Mouse (Mus musculus) embryo, embryonic 11.5 days (tissue): ENCODE data around the gene Map10.

ENCODE experiments used
- DNase-seq: peaks from one replicate; pipeline ENCODE4 v3.0.0-alpha.2; 2012; ENCODE audit warnings: low read depth, low spot score

The Map10 gene

DNA sequence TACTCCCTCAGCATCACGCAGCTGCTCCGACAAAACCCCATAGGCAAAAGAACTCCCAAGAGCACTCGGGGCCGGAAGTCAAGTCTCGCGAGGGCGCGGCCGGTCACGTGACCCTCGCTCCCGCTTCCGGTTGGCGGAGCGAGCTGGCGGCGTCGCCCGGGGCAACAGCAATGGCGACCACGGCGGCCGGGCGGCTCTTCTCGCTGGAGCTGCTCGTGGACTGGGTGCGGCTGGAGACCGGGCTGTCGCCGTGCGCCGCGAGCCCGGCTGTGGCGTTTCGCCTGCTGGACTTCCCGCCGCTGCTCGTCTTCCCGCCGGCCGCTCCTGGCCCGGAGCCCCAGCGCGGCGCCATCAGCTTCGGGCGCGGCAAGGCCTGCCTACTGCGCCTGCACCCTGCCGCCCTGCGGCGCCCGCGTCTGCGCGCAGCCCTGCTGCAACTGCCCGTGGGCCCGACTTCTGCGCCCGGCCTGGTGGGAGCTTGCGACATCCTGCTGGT lies at the start of gene Map10:
Map10 (plus strand) TSS at position 119 of the 496 bp plus-strand sequence.
- DNase-seq, result peak; percentile 80

DNA sequence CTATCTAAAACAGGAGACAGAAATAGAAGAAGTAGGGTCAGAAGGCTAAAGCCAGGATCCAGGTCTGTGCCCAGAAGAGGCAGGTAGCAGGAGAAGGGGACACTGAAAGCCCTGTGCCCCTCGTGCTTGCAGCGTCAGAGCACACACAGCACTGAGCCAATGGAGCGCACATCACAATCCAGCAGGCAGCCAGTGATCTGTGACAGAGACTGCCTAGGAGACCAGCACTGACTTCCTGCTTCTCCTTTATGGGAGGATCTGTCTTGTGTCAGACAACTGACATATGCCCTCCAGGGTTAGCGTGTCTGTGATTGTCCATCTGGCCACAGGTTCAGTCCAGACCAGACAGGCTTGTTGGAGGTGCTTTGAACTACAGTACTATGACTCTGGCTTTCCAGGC lies 49.3 kb upstream of the Map10 start:
- no peak for DNase-seq

DNA sequence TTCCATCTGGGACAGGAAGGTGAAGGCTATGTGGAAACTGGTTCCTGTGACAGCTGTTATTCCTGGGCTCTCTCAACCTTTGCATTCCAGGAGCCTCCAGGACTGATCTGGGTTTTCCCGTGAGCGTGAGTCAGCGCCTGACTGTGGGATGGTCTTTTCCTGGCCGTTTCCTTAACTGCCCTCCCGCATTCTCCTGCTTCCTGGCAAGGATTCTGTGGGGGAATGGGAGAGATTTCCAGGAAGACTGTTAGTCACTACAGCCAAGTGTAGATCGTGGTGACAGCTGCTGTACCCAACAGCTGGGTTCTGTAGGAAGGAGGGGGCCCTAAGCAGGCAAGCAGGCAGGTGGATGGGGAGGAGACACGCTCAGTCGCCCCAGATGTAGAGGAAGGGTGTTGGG lies 45.3 kb upstream of the Map10 start:
- DNase-seq, result no peak

DNA sequence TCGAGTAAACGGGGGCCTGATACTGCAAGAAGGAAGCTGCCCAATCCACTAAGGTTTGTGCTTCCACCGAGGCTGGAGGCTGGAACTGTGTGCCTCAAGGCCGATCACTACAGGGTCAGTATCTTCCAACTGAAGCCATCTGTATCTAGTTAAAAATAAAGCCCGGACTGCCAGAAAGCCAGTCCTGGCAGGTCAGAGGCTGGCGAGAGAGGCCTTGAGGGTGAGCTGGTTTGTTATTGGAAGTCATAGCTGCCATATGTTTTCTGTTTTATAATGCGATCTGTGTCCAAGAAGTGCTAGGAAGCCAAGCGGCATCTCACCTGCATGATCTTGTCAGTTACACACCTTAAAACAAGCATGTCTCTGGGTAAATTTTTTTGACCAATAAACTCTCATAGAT lies 43.2 kb upstream of the Map10 start:
- DNase-seq, result no peak

GRCm38 (mm10) chr8:125628834-125629233 lies 40.8 kb upstream of the Map10 start:
- DNase-seq, result no peak

DNA sequence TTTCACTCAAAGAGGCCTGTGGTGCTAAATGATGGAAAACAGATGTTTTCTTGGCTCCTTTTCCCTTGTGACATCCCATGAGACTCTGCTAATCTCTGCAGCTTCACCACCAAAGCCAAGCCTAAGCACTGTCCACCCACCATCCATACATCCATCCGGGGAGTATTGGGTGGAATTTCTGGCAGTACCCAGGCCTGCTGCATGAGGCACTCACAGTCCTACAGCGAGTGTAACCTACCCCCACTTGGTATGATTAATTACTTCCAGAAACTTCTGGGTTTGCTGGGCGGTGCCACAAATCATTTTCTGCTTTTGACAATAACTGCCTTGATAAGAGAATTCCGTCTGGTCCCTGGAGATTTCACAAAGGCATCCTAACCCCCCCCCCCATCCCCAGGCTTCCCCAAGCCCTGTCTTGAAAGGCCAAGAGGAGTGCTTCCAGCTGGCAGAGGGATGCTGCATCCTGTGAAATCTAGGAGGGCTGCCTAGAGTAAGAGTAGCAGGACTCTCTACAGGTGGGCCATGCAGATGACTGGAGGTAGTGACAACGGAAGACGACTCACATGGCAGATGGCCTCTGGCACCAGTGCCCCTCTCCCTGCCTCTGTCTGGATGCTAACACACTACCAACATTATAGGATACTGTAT lies 31.1 kb upstream of the Map10 start:
- DNase-seq, result no peak

DNA sequence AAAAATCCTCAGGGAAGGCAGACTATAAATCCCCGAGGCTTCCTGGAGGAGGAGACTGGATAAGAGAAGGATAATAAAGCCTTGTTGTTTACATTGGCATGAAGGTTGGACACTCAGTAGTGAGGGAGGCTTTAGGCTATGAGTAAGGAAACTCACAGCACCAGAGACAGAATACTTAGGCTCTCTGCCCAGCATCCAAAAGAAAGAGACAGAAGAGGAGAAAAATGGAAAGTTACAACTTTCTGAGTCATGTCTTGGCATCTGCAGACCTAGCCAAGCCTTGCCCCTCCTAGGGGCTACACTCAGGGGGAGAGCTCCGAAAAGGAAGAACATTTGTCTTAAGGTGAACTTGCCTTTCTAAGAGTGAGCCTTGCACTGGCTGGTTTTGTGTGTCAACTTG lies 30.0 kb upstream of the Map10 start:
- DNase-seq, result no peak

DNA sequence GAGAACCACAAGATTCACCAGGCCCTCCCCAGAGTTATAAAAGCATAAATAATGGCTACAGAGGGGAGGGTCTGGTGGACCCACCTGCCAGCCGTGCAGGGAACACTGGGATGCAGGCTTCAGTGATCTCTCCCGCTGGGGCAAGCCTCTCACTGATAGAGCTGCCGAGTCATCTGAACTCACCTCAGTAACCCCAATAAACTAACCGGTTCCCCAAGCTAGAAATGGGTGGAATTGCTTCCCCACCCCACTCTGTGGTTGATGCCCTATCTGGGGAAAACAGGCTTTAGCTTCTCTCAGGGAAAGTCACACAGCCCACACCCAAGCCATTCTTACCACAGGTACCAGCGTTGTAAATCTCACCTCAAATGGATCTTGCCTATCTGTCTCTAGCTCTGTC lies 28.9 kb upstream of the Map10 start:
- DNase-seq, result no peak

- no peak for DNase-seq
Measured at GRCm38 (mm10) chr8:125641808-125642207, 27.8 kb upstream of the Map10 start.

DNA sequence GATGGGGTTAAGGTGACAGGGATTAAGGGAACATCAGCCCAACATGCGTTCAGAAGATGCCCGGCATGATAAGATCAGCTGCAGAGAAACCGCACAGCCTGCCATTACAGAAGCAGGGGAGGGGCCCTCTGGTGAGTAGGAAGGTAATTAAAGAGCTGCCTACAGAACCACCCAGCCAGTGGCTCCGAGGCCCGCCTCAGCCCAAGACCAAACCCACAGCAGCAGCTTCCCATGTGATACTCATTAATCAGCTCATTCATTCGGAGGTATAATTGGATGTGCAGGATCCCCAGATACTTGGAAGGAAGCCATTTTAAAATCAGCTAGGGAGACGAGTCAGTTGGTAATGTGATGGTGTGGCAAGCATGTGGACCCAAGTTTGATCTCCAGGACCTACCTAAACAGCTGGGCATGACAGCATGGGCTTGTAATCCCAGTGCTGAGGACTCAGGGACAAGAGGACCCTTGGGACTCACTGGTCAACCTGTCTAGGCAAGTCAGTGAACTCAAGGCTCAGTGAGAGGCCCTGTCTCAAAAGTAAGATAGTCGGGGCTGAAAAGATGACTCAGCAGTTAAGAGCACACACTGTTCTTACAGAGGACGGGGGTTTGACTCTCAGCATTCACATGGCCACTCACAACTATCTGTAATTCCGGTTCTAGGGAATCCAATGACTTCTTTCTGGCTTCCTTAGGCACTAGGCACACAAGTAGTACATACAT lies 23.7 kb upstream of the Map10 start:
- no peak for DNase-seq

DNA sequence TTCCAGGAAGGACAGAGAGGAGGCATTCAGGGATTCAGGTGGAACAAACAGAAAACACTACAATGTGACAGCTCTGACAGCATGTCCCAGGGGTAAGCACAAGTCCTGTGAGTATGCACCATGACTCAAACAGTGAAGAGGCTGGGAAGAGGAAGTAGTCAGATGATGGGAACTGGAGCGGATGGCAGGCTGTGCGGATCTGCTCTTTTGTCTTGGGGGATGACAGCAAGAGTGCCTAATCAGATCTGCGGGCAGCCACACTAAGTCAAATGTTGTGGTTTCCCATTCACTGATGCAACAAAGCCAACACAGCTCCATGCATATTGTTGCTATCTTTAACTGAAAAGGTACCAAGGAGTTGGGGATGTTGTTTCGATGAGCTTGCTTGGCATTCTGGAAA lies 20.2 kb upstream of the Map10 start:
- DNase-seq, result no peak

- no peak for DNase-seq
Measured at GRCm38 (mm10) chr8:125654821-125655220, 14.8 kb upstream of the Map10 start.

DNA sequence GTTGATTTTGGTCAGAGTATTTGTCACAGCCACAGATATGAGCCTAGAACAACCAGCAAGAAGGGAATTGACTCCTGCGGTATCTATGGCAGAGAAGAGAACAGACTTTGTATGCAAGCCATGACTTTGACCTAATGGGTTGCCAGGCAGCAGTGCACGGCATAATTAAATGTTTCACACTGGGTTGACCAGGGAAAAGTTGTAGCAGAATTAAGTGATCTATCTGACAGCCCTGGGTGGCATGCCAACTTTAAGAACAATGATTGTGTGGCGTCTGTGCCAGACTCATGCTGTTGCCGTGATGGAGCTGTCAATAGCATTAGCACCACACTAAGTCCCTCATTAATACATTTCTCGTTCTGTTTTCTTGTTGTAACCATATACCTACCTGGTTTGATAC lies 11.1 kb upstream of the Map10 start:
- no peak for DNase-seq

GRCm38 (mm10) chr8:125658926-125659325 lies 10.7 kb upstream of the Map10 start:
- DNase-seq, result no peak

DNA sequence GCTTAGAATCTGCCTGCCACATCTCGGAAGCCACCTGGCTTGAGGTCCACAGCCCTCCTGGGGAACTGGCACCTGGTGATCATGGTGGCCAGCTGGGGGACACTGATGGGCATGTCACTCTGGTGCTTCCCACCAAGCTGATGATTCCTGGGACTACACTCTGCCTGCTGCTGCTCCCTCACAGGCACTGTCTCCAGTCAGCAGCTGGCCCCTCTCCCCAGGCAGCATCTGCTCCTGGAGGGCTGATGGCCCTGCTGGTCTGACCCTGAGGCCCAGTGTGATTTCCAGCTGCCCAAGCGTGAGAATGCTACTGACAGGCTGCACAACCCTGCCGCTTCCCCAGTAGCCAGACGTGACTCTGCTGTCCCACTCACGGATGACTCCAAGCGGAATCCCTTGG lies 9.2 kb upstream of the Map10 start:
- no peak for DNase-seq

DNA sequence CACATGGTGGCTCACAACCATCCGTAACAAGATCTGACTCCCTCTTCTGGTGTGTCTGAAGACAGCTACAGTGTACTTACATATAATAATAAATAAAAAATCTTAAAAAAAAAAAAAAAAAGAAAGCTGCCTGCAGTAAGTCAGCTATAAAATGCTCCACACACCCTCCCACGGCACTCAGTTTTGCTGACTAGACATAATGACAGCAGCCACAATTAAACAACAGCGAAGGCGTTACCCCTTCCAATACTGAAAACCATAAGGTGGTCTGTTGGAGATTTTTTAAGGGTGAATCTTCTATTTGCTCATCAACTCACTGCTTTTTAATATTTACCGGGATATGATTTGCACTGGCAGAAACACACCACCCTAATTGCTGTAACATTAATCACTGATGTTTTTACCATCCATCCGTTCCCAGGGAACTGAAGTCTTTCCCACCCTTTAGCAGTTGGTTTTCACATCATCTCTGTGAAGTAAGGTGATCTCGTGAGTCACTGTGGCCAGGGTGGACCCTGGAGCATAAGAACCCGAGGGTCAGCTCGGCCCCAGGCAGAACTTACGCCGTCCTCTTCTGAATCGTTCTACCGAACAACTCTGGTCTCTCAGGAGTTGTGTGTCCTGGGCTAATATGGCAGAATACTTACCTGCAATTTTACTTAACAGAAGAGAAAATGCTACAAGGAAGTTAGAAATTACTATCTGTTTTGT lies 7.5 kb upstream of the Map10 start:
- no peak for DNase-seq

DNA sequence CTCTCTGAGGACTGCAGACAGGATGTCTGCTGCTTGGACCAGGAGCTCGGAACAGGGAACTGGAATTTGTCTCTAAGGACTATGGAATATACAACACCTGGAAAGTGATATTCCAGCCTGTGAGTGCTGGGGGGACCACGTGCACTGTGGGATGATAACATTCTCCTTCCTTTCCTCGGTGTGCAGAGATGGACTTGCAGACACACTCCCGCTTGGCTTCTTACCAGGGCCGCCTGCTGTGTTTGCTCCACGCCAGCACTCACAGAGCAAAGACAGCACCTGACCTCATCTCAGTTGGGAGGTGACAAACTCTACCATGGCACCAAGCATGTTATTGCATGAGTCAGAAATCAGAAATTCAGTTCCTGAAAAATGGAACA lies 7.0 kb upstream of the Map10 start:
- DNase-seq, result no peak

GRCm38 (mm10) chr8:125665183-125665875 lies 4.3 kb upstream of the Map10 start:
- DNase-seq, result no peak

DNA sequence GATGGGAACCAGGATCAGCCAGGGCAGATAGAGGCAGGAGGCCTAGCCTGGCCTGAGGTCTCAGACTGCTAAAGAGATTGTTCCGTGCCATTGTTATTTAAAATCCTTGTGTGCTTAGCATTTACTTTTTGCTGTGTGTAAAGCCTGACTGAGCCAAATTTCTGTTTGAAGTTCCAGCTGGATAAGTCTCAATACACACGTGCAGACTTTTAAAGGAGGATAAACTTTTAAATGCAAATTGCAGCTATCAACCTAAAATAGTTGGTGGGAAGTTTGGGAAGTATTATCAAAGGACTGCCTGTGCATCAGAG lies 3.8 kb upstream of the Map10 start:
- DNase-seq, result no peak

GRCm38 (mm10) chr8:125666201-125666600 lies 3.4 kb upstream of the Map10 start:
- no peak for DNase-seq

- no peak for DNase-seq
Measured at GRCm38 (mm10) chr8:125667248-125667647, 2.4 kb upstream of the Map10 start.

DNA sequence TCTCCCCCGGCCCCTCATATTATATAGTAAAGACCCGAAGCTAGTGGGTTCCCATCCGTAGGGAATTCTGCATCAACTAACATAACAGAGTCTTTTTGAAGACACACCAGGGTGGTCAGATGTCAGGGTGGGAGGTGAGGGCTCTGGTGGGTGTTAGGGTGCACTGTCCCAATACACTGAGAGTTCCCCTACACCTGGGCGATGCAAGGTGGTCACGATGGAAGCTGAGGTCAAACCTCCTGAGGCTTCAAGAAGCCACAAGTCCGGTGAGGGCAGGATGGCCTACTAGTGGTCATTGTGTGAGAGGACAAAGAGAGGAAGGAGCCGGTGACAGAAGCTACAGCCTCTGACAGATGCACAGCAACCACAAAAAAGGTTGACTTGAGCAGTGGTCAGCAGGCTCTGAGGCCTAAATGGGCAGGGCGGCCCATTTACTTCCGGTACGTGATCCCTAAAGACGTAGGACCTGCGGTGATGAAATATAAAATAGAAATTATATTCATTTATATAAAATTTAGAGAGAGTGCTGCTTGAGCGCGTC lies 389 bp upstream of the Map10 start:
- DNase-seq, result no peak
